Mouse (Mus musculus) limb, embryonic 14.5 days (tissue): ENCODE measurements at regions not wholly inside any gene's neighbourhood (a gene's known extent, or its start where the extent isn't known, plus 50 kb on each side); places are given as distances from the start of the nearest gene placed in this dataset.

Experiments used
- ATAC-seq: fragments of 200-750 bp; cut with Nextera tagmentation; 2 replicates; pipeline ENCODE4 v1.8.0; 2017; ENCODE audit warnings: low read depth, moderate number of reproducible peaks, moderate TSS enrichment; ENCODE audit not compliant: low FRiP score
- DNase-seq: peaks from one replicate; pipeline ENCODE4 v3.0.0-alpha.2; 2015; ENCODE audit warnings: low spot score
- H3K27ac ChIP-seq: fragments of 300-500 bp; sonication (generic); replicated peaks from 2 replicates; pipeline ENCODE4 v1.5.1; 2014; ENCODE audit warnings: low read depth, mild to moderate bottlenecking, low read length, moderate library complexity, mixed read lengths
- H3K27me3 ChIP-seq: fragments of 300-500 bp; sonication (generic); 2 replicates; pipeline ENCODE4 v1.6.1; 2014; ENCODE audit warnings: low read length, mixed read lengths; ENCODE audit not compliant: control insufficient read depth, insufficient read depth
- H3K36me3 ChIP-seq: fragments of 300-500 bp; sonication (generic); 2 replicates; pipeline ENCODE4 v1.6.1; 2014; ENCODE audit warnings: mild to moderate bottlenecking, low read length, moderate library complexity, mixed read lengths; ENCODE audit not compliant: control insufficient read depth, insufficient read depth
- H3K4me1 ChIP-seq: fragments of 300-500 bp; sonication (generic); 2 replicates; pipeline ENCODE4 v1.6.1; 2014; ENCODE audit warnings: antibody characterized with exemption, low read length, mixed read lengths; ENCODE audit not compliant: control insufficient read depth, insufficient read depth
- H3K4me2 ChIP-seq: fragments of 300-500 bp; sonication (generic); replicated peaks from 2 replicates; pipeline ENCODE4 v1.6.1; 2014; ENCODE audit warnings: low read depth, mild to moderate bottlenecking, low read length, moderate library complexity; ENCODE audit not compliant: severe bottlenecking
- H3K4me3 ChIP-seq: fragments of 300-500 bp; sonication (generic); replicated peaks from 2 replicates; pipeline ENCODE4 v1.5.1; 2014; ENCODE audit warnings: low read length
- H3K9ac ChIP-seq: fragments of 300-500 bp; sonication (generic); 2 replicates; pipeline ENCODE4 v1.6.1; 2014; ENCODE audit warnings: mild to moderate bottlenecking, low read depth, low read length, moderate library complexity; ENCODE audit not compliant: severe bottlenecking
- H3K9me3 ChIP-seq: fragments of 300-500 bp; sonication (generic); 2 replicates; pipeline ENCODE4 v1.6.1; 2016; ENCODE audit warnings: low read length; ENCODE audit not compliant: control insufficient read depth
- POLR2A ChIP-seq: fragments of 200-500 bp; IDR thresholded peaks from 2 replicates; pipeline ENCODE4 v1.8.0; 2012; ENCODE audit warnings: inconsistent platforms, mild to moderate bottlenecking, moderate library complexity, borderline replicate concordance; ENCODE audit not compliant: insufficient read depth, insufficient read length; ENCODE audit errors: extremely low read depth
- WGBS: fragments of 180-500 bp; shearing (Covaris S2); extraction: QIAGEN DNeasy Blood & Tissue Kit; methylation state at CpG from one replicate; pipeline ENCODE4 v1.1.7; 2014; 5-methylcytosine and 5-hydroxymethylcytosine counted together

DNA sequence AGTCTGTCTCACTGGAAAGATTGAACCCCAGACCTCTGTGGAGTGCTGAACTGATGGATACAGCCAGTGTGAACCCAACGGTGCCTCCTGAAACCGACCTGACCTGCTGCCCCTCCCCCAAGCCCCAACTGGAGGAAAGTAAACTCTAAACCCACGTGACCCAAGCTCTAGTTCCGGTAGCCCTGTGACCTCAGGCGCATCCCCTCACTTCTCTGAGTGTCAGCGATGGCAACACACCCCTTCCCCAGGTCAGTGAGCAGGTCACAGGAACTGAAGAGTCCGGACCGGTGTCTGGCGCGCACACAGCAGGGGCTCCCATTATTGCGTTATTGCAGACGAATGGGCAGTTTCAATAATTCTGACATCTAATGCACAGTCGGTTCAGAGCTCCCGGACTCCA, 131.5 kb downstream of the Kif26a start:
- no peak overlapping the region for H3K4me3 ChIP-seq
- H3K9me3 ChIP-seq, result no peaks in the 10 kb centered on the region
- TF ChIP-seq POLR2A, result no peak
- no peaks in the 10 kb centered on the region for H3K27me3 ChIP-seq
- no peaks in the 10 kb centered on the region for H3K36me3 ChIP-seq
- no peak overlapping the region for H3K27ac ChIP-seq
- no peak overlapping the region for H3K9ac ChIP-seq
- DNase-seq (no peak), ATAC-seq (no peak)
- peaks cover 6% of the 10 kb centered on the region for H3K4me1 ChIP-seq
- 43% methylated on average over 14 of the region's 14 CpGs for WGBS
- H3K4me2 ChIP-seq, result no peak overlapping the region

DNA sequence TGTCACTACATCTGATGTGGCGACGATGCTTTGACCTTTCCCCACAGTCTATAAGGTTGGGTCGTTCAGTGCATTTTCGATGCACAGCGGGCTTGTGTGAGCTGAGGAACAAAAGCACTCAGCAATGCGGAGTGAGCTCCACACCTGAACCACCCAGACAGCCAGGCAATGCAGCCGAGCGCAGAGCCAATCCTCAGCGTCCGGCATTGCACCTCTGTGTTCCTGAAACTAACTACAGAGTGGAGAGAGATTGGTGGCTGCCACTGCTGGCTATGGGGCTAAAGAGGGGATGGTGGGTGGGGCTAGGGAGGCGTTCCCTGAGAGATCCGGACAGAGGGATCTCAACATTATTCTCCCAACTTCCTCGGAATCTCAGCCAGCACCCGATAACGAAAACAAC, 139.1 kb downstream of the Kif26a start:
- 53% methylated on average over 15 of the region's 15 CpGs for WGBS
- no peak overlapping the region for H3K27ac ChIP-seq
- DNase-seq, result no peak

DNA sequence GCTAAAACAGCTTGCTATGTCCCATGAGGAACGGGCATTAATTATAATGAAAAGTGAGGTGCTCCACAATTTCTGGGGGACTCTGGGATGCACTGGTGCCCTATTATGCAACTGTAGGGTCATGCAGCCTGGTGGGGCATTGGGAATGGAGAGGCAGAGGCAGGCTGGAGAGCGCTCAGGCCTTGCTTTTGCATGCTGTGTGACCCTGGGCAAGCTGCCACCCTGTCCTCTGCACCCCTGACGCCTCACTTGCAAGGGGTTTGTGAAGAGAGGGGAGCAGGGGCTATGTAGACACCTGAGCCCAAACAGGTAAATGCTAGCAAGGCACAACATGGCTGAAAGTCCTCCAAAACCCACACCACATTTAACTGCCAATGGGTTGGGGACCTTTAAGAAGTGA, 142.8 kb downstream of the Kif26a start:
- Histone ChIP-seq H3K4me2 (no peak overlapping the region), H3K9me3 (no peaks in the 10 kb centered on the region), H3K9ac (no peak overlapping the region), H3K4me3 (no peak overlapping the region), H3K4me1 (no peaks in the 10 kb centered on the region), H3K27me3 (no peaks in the 10 kb centered on the region), H3K27ac (no peak overlapping the region), H3K36me3 (no peaks in the 10 kb centered on the region)
- 84% methylated on average over 3 of the region's 3 CpGs for WGBS
- DNase-seq, result no peak
- TF ChIP-seq POLR2A, result no peak
- no peak for ATAC-seq

More for the DNA sequence above, 139.1 kb downstream of the Kif26a start:
- Histone ChIP-seq H3K27me3 (no peaks in the 10 kb centered on the region; the same call in 1 of the 2 replicates), H3K4me3 (no peak overlapping the region), H3K4me1 (no peaks in the 10 kb centered on the region), H3K36me3 (no peaks in the 10 kb centered on the region), H3K4me2 (no peak overlapping the region), H3K9me3 (no peaks in the 10 kb centered on the region), H3K9ac (no peak overlapping the region)
- TF ChIP-seq POLR2A, result no peak
- ATAC-seq, result no peak

GRCm38 (mm10) chr12:112290299-112290698, 144.3 kb downstream of the Kif26a start:
- no peak overlapping the region for H3K9ac ChIP-seq
- no peak overlapping the region for H3K4me2 ChIP-seq
- ATAC-seq (no peak), DNase-seq (no peak)
- H3K9me3 ChIP-seq, result no peaks in the 10 kb centered on the region
- H3K4me1 ChIP-seq, result 0 out of 2 replicates have a peak, but pooled peaks cover 1% of the 10 kb centered on the region
- no peak overlapping the region for H3K4me3 ChIP-seq
- H3K27me3 ChIP-seq, result no peaks in the 10 kb centered on the region
- no peaks in the 10 kb centered on the region for H3K36me3 ChIP-seq
- H3K27ac ChIP-seq, result no peak overlapping the region
- TF ChIP-seq POLR2A, result no peak
- WGBS, result 90% methylated on average over 9 of the region's 9 CpGs

DNA sequence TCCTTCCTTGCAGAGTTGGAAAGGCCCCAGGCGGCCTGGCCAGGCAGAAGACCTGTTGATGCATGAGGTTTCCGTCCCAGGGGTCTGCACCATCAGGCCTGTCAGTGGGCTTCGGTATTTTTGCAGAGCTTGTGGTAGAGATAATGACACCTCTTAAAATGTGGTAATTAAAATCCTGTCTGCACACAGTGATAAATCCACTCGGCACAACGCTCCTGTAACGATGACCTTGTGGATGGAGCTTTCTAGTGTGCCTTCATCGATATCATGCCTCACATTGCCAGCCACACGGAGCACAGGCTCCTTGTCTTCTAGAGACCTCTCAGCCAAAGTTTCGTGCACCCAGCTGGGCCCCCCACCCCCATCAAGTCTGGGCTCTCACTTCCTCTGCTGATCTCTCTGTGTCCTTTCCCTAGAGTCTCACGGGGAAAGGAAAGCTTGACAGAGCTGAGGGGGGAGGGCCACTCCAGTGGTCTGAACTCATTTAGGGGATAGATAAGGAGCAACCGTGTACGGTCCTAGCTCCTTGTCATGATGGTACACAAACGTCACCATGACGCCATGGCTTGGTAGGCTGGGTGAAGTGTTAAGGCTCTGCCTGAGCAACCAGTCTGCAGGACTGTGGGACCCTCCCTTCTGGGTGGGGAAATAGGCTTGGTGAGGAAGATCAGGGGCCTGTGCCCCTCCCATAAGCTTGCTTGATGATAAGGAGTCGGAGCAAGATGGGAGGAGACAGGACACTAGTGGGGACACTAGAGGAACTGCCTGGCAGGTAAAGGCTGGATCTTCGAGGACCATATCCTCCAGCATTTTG, 145.9 kb downstream of the Kif26a start:
- 56% methylated on average over 16 of the region's 16 CpGs for WGBS
- Histone ChIP-seq H3K9ac (no peak overlapping the region), H3K4me2 (no peak overlapping the region), H3K36me3 (no peaks in the 10 kb centered on the region), H3K27me3 (no peaks in the 10 kb centered on the region), H3K9me3 (no peaks in the 10 kb centered on the region), H3K4me3 (no peak overlapping the region), H3K4me1 (0 out of 2 replicates have a peak, but pooled peaks cover 2% of the 10 kb centered on the region), H3K27ac (no peak overlapping the region)
- DNase-seq (no peak), ATAC-seq (no peak)
- TF ChIP-seq POLR2A, result no peak
